Comparison of ENCODE assay signal across 9 mouse cellular contexts in the genomic region with DNA sequence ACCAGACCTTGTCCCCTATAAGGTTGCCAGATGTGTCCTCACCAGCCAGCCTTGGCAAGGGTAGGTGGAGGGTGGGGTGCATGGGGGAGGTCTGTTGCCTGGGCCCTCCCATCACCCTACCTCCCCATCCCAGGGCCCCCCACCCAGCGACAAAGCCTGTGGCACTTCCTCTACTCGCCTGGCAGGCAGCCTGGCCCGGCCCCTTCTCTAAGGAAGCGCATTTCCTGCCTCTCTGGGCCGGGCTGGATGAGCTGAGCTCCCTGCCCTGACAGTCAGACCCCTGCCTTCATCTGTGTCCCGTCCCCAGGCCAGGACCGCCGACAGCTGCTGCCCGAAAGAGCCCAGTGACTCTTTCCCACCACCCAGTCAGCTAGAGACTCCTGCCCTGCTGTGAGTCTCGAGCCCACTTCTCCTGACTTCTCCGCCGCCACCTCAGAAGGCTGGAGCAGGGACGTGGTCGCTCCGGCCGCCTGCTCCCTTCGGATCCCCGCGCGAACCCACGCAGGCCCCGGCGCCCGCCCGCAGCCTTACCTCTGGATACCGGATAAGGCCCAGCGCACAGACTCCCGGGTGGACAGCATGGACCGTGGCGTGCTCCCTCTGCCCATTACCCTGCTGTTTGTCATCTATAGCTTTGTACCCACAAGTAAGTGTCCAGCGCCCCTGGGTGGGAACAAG. TPM values are rescaled to one million over a fixed set of nuclear protein-coding genes. Genes with fewer than 3 reads are reported as not detected.
DNase-seq lines count a peak whose midpoint lies in the region; ATAC-seq and TF ChIP-seq lines count a peak whose summit lies in the region.
"Had no signal": no experiment of that assay in that cellular context is flagged by ENCODE, and none has a peak within 500 bp of the region (broad histone marks: within the 10 kb centered on the region; RNA-seq: fewer than 3 reads in every experiment).

Eng (plus strand) TSS at position 217 of the 678 bp plus-strand sequence.

- intact Hi-C loops in gastrocnemius, postnatal 14 days (cut with DNase I; ENCODE audit: low total_unique reads), result no loop called here
- intact Hi-C loops in left cerebral cortex, postnatal 36 days (cut with DNase I), result no loop called here

- H3K4me3 ChIP-seq in hindbrain, embryonic 15.5 days, result peak within 1 kb of the TSS; percentile 20
- peak within 1 kb of the TSS; percentile 94 for H3K4me3 ChIP-seq in megakaryocyte, embryonic 14.5 days (replicated peaks)
- H3K4me3 ChIP-seq in thymus, adult 2 months (ENCODE audit: control insufficient read depth, insufficient read depth, low read length), result peak within 1 kb of the TSS; percentile 54

- H3K27me3 ChIP-seq in hindbrain, embryonic 15.5 days, result no peaks in the 10 kb centered on the region
- no peaks in the 10 kb centered on the region for H3K27me3 ChIP-seq in megakaryocyte, embryonic 14.5 days (replicated peaks)
- H3K27me3 ChIP-seq in thymus, adult 2 months (ENCODE audit: control insufficient read depth, insufficient read depth, low read length), result no peaks in the 10 kb centered on the region
- H3K27me3 ChIP-seq: Patski had no signal

- peak within 1 kb of the TSS; percentile 15; the same call in 1 of the 2 replicates for H3K4me2 ChIP-seq in hindbrain, embryonic 15.5 days

- H3K4me1 ChIP-seq in hindbrain, embryonic 15.5 days (replicated peaks), result 0 out of 2 replicates have a peak, but pooled peaks cover 5% of the 10 kb centered on the region
- peaks cover 96% of the 10 kb centered on the region for H3K4me1 ChIP-seq in megakaryocyte, embryonic 14.5 days
- H3K4me1 ChIP-seq in thymus, adult 2 months (replicated peaks; ENCODE audit: control insufficient read depth, insufficient read depth, low read length), result peaks cover 11% of the 10 kb centered on the region

- 62% methylated on average over 31 of the region's 31 CpGs for WGBS in hindbrain, embryonic 15.5 days
- 7% methylated on average over 31 of the region's 31 CpGs for WGBS in thymus, adult 2 months

- no peaks in the 10 kb centered on the region for H3K9me3 ChIP-seq in hindbrain, embryonic 15.5 days
- H3K9me3 ChIP-seq in megakaryocyte, embryonic 14.5 days, result no peaks in the 10 kb centered on the region

- 0 out of 2 replicates have a peak within 1 kb of the TSS, but pooled peaks have one; percentile 42 for H3K27ac ChIP-seq in hindbrain, embryonic 15.5 days (replicated peaks)
- no peak within 1 kb of the TSS for H3K27ac ChIP-seq in thymus, adult 2 months (ENCODE audit: control insufficient read depth, insufficient read depth, low read length)

- ATAC-seq in hindbrain, embryonic 15.5 days (ENCODE audit: low FRiP score, low read depth), result no peak
- ATAC-seq: Patski had no signal

- DNase-seq in urinary bladder, postnatal 36 days (ENCODE audit: low spot score in 2 of 2), result peak; percentile 42 to 62
- no peak for DNase-seq in urinary bladder, postnatal 25 days (ENCODE audit: low spot score)
- peak; percentile 78 for DNase-seq in gastrocnemius, postnatal 14 days
- no peak for DNase-seq in left cerebral cortex, postnatal 36 days (ENCODE audit: low spot score in 2 of 2)
- peak; percentile 47 for DNase-seq in thymus, adult 2 months
- no peak for DNase-seq in ovary, postnatal 10 days (ENCODE audit: low spot score)

- TF ChIP-seq CTCF in thymus, adult 2 months (IDR thresholded peaks at IDR 0.05; ENCODE audit: borderline replicate concordance, control insufficient read depth, extremely low read depth, insufficient read depth, low read length, poor library complexity), result 0 out of 2 replicates have a peak, but pooled peaks have one; percentile 15

- TF ChIP-seq POLR2A in thymus, adult 2 months (IDR thresholded peaks at IDR 0.05; ENCODE audit: control insufficient read depth, extremely low read depth, insufficient read depth, low read length, poor library complexity), result no peak

- H3K9ac ChIP-seq in hindbrain, embryonic 15.5 days, result 0 out of 2 replicates have a peak within 1 kb of the TSS, but pooled peaks have one; percentile 18

- no peaks in the 10 kb centered on the region for H3K36me3 ChIP-seq in hindbrain, embryonic 15.5 days
- H3K36me3 ChIP-seq in megakaryocyte, embryonic 14.5 days (replicated peaks; ENCODE audit: low read length), result peaks cover 32% of the 10 kb centered on the region
- no peaks in the 10 kb centered on the region for H3K36me3 ChIP-seq in thymus, adult 2 months (ENCODE audit: control insufficient read depth, insufficient read depth, low read length)

RNA-seq across cellular contexts. Expression of gene Eng, which starts in this region (rescaled TPM):
- 10 to 100 TPM; 46.8 to 49.3 TPM for total RNA-seq in gastrocnemius, postnatal 14 days (2021)
- polyA plus RNA-seq in hindbrain, embryonic 15.5 days (2015; fragmentation: Nextera tagmentation; extraction: Ambion mirVana), result 29.2 and 33.9 TPM in 2 replicates
- total RNA-seq in left cerebral cortex, postnatal 36 days (2021), result 10 to 100 TPM; 22.0 to 26.1 TPM
- polyA plus RNA-seq in megakaryocyte, embryonic 14.5 days (2012; ENCODE audit: insufficient read depth, low replicate concordance), result 90.6 and 227 TPM in 2 replicates
- polyA plus RNA-seq in thymus, adult 2 months (2012; rRNA removed), result 62.1 and 66.1 TPM in 2 replicates

Comparison
In these comparisons a context has a peak if more than half of its experiments do, and no peak if none do; other contexts are left out.
1. DNase-seq: peak in urinary bladder, postnatal 36 days (2 of 2), gastrocnemius, postnatal 14 days (single experiment) and thymus, adult 2 months (single experiment); none in urinary bladder, postnatal 25 days (single experiment), left cerebral cortex, postnatal 36 days (0 of 2) and ovary, postnatal 10 days (single experiment).
2. H3K4me3 ChIP-seq: peak in every context shown above with its lines; median percentile 94 in megakaryocyte, embryonic 14.5 days; 54 in thymus, adult 2 months; 20 in hindbrain, embryonic 15.5 days.